Mouse (Mus musculus) right cerebral cortex, postnatal 36 days (tissue): ENCODE results near the gene Setdb1.

Experiments
- DNase-seq, 2 experiments: peaks; one replicate each; pipeline ENCODE4 v3.0.0; 2022; ENCODE audit warnings: low spot score in 2 of 2, mixed read lengths in 1 of 2

Setdb1 gene

DNA sequence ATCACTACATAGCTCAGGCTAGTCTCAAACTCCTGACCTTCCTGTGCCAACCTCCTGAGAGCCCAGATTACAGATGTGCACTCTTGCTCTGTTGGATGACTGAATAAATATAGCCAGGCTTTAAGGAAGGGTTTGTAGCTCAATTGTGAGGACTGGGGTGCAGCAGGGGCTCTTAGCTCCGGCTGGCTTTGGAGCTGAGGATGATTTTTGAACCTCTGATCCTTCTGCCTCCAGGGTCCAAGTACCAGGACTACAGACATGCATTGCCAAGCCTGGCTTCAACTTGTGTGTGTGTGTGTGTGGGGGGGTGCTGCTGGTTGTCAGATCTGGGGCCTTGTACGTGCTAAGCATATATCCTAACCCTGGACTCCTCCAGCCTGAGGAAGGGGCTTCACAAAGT is 64.1 kb downstream of the Setdb1 start:
- no peak for DNase-seq

DNA sequence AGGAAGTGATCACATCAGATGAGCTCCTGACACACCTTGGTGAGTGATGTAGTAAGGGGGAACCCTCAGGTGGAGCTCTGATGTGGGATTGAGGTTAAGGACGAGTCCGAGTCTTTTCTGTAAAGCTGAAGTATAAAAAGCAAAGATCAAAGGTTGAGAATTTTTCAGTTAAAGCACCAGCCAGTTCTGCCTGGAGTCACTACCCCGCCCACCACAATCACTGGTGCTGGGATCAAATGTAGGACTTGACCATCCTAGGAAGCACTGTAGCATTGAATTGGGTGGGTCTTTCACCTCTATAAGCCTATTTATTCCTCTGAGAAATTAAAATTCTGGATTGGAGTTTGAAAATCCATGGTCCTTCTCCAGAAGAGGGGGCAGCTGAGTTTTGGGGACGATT is 66.0 kb downstream of the Setdb1 start:
- DNase-seq = no peak

DNA sequence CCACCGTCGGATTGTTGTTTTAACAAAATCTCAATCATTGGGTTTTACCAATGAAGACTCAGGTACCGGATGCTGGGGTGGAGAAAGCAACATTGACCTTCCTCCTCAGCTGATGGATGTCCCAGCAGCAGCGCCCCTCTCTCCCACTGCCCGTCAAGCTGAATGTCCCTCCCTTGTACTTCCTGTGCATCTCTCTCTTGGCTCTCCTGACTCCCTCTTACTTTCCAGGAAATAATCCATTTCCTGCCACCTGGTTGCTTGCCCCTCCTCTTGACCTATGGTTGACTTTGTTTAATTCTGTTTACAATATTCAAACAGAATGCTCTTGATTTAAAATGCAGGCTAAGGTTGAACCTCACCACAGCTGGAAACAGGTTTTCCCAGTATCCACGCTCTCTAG is 66.8 kb downstream of the Setdb1 start:
- no peak for DNase-seq

DNA sequence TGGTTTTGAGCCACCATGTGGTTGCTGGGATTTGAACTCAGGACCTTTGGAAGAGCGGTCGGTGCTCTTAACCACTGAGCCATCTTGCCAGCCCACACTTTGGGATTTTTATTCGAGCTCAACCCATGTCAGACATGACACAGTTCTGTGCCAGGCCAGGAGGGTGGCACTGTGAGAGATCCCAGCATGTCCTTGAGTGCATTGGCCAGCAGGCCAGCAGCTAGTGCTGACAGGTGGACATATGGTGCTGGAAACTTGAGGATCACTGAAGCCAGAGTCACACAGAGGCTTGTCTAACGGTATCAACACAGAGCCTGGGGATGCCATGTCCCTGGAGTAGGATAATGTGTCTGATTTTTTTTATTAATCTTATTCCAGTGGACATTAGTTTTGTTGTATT is 67.6 kb downstream of the Setdb1 start:
- DNase-seq = no peak

DNA sequence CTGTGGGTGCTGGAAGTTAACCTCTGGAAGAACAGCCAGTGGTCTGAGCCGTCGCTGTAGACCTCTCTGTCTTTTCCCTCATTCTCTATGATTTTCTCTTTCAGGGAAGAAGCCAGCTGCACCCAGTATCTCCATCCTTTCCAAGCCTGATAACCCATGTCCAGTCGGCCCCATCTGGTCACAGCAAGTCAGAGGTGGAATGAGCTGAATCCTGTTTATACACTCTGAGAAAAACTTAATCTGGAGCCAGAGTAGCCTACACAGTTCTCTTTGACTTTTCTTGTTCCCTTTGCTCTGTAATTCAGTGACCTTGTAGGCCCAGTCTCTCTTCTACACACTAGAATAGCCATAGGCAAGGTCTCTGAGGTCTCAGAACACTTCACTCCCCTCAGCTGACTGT is 69.5 kb downstream of the Setdb1 start:
- DNase-seq = no peak

DNA sequence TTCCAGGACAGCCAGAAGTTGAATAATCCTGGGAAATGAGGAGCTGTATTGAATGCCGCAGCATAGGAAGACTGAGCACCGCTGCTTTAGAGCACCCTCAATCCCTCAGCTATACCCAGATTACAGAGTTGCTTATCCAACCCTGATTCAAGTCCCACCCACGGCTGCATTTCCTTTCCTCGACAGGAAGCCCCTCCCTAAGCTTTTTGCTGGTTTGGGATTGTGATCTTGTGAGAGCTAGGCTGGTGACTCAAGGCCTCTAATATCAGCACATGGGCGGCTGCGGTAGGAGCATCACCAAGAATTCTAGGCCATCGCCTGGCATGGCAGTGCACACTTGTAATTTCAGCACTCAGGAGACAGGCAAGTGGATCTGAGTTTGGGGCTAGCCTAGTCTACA is 70.5 kb downstream of the Setdb1 start:
- DNase-seq = no peak

DNA sequence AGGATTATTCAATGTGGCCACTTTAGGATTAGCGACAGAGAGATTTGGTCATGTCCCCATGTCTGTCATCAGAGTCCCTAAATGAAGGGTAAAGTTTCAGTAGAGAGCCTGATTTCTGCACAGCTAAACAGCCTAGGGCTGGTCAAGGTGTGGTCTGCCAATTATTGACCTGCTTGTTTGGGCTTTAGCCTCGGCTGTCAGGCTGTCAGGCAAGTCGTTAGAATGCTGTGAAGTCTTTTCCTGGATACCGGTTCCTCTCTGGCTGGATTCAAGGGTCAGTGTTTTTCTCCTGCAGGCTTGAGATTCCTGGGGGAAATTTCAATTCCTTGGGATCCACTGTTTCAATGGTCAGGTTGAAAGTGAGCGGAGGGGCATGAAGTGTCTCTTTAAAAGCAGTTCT is 71.0 kb downstream of the Setdb1 start:
- no peak for DNase-seq

DNA sequence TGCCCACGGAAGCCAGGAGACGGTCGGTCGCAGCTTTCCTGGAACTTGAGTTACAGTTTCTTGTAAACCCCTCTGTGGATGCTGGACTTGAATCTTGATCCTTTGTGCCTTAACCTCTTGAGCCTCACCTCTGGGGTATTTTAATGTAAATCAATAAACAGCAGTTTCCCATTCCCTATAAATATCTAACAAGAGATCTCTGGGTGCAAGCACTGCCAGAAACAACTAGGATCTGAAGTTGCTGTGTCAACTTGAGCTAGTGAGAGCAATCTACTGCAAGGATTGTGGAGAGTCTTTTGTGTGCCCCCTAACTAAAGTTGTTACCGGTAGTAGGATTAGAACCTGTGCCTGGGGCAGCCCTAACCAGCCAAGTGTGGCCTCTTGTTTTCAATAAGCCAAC is 71.6 kb downstream of the Setdb1 start:
- DNase-seq = no peak

DNA sequence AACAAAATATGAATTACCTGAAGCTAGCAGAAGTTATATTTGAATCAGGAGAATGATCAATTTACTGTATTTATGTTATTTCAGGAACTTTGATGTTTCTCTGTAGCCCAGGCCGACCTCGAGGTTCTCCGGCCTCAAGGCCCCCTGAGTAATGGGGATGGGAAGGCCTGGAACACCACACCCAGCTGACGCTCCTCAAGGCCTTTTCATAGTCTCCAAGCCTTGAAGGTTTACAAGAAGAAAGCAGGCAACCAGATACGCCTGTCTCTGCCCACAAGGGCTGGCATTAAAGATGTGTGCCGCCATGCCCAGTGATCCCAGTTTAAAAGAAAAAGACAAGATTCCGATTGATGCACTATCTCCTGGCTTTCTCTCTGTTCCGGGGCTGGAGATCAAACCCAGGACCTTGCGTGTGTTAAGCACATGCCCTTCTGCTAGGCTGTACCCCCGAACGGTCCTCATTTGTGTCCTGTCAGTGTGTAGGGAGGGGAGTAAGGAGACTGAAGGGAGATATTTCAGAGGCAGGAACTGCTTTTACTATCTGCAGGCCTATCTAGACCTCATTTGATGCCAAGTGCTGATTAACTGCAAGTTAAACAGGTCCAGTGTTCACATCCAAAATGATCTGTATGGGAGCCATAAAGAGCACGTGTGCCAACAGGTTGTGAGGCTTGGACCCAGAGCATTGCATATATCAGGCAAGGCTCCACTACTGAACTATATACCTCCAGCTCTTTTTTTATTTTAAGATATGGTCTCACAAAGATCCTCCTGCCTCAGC is 72.3 kb downstream of the Setdb1 start:
- DNase-seq = no peak

DNA sequence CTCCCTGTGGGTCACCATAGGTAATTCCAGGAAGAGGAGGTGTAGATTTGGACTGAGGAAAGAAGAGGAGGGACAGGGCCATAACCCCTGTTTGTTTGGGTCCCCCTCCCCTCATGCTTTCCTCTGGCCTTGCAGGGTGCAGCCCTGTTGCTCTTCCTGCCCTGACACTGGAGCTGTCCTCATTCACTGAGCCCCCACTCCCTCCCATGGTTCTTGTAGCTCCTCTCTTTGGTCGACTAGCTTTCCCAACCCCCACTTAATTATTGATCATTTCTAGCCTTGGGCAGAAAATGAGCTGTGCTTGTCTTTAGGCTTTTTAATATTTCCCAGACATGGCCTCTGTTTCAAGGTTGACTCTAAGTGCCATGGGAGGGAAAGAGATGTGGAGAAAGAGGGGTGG is 72.9 kb downstream of the Setdb1 start:
- DNase-seq = no peak

DNA sequence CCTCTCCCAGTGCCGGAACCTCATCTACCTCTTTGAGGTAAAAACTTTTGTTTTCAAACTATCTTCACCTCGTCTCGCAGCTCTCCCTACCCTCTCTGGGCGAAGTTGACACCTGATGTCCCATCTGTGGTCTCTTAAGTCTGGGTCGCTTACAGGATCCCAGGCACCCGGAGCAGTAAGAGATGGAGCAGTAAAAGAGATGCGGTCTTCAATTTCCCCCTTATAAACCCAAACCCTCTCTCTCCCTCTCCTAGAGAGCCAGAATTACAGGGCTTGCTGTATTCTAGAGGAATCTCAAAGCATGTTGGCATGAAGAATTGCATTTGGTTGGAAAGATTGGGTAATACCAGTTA is 73.4 kb downstream of the Setdb1 start:
- no peak for DNase-seq

DNA sequence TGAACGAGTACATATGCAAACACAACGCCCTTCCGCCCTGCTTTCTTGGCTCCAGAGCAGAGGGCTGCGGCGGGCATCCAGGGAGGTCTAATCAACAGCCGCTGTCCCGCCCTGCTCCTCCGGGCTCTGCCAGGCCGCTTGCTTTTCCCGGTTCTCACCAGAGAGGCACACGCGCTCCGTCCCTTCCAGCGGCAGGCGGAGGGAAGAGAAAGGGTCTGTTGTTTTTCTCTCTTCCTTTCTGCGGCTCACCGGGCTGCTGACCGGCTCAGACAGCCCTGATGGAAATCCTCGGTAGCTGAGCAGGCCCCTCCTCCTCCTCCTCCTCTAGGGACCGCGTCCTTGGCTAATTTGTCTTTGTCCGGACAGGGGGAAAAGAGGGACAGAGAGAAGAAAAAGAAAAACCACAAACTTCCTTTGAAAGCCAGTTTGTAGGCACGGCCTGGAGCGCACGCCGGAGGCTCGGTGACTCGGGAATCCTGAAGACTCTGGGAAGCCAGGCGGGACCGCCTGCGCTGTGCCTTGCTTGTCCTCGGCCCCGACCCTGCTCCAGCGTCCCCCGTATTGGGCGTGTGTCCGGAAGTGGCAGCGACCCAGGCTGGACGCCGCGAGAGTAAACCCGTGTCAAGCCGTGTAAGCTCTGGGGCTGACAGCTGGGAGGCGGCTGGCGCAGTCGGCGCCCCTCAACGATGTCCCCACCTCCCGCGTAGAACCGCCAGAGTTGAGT is 74.0 kb downstream of the Setdb1 start:
- DNase-seq = peak; percentile 49 to 57

DNA sequence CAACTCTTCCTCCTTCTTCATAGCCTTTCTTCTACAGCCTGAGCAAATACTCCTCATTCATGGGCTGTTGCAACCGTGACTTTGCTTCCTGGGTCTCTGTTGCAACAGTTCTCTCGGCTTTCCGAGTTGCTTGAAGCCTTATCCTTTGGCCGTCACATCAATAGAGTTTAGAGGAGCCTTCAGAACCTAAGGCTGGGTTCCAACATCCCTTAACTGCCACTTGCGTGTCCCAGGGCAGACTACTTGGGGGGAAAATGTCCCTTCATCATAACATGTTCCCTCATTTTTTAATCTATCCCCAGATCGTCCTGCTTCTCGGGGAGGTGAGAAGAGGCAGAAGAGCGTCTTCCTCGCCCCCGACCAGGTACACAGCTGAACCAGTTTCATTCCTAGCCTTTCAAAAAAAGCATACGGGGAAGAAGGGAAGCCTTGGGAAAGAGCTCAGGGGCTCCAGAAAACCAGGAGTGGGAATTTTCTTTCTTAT is 74.6 kb downstream of the Setdb1 start:
- no peak for DNase-seq

DNA sequence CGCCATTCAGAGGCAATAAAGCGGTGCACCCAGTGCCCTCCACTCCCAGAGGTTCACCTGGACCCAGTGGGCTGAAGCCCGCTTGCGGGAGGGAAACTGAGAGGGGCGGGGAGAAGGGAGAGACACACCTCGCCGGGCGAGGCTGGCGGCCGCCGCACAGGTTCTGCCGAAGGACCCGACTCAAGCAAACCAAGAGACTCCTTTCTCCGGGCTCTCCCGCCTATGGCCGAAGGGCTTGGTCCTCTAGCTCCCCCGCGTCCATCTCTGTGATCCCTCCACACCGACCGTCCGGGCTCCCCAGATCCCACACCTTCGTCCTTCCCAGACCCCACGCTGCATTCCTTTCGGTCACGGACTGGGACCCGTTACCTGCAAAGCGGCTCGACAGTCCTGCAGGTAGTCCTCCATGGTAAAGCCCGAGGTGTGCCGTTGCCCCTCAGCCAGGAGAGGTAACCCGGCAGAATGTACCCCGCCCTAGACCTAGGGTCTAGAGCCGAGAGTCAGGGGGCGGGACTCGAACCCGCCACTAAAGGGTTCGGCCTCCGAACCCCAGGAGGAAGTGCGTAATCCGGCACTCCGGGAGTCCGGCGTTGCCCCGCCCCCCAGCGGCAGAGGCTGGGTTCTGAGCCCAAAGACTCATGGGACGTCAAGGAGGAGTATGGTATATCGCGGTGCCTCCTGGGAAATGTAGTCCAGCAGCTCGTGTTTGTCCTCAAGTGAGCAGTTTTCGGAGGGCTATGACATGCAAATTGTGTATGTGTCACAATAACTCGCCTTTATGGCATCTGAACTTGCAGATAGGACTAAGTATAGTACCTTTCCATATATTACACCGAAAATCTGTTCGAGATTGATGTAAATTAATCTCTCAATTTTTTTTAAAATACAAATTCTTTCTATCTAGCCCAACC is 75.5 kb downstream of the Setdb1 start, which contains the start of the genes Mindy1 and Prune1:
Gene Mindy1, plus strand, starts transcription at position 130 of the 911 bp plus-strand sequence.
Gene Prune1, minus strand, starts transcription at position 861 of the 911 bp plus-strand sequence.
- peak; percentile 97 to 98 for DNase-seq

DNA sequence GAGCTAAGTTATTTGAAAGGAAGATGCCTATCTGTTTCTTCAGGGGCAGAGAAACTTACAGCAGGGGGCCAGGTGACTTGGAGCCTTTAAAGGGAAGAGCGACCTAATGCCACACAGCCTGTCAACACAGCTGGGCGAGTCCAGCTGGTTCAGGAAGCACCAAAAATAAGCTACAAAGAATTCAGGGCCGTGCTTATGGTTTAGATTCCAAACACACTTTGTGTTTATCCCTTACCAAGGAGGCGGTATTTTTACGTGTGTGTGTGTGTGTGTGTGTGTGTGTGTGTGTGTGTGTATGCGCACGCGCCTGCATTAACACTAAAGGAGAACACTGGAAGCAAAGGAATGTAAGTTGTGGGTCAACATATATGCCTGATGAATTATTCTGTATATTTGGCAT is 76.3 kb downstream of the Setdb1 start:
- no peak for DNase-seq

DNA sequence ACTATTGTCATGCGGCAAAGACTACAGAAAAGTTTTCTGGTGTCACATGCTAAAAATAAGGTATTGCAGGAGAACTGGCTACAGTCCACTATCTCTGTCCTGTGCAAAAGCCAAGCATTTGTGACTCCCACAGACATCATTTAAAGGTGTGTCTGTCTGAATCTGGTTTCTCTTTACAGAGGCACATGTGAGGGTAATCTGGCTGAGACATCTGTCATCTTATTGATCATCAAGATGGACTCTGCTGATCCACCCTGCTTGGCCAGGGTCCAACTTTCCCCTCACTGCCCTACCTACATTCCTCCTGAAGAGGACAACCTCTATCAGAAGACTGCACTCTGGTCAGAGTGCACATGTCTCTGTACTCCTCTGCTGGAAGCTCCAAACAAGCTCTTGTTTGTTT is 79.9 kb downstream of the Setdb1 start:
- no peak for DNase-seq

DNA sequence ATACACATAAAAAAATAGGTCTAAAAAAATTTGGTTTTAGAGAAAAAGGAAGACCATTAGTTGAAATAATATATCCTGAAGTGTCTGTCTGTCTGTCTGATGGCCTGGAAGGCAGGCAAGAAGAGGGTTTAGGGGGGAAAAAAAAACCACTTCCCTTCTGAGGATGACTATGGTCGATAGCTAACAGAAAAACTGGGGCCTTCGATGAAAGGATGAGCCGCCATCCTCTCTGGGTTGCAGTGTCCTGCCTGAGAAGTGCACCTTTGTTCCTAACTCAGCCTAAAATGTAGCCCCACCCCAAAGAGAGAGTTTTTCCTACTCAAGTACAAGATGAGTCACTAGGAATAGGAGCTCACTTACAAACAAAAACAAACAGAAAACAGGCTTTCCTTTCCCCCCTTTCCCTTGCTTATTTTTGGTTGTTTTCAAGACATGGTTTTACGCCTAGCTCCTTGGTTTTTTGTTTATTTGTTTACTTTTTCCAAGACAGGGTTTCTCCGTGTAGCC is 80.5 kb downstream of the Setdb1 start:
- DNase-seq = no peak

DNA sequence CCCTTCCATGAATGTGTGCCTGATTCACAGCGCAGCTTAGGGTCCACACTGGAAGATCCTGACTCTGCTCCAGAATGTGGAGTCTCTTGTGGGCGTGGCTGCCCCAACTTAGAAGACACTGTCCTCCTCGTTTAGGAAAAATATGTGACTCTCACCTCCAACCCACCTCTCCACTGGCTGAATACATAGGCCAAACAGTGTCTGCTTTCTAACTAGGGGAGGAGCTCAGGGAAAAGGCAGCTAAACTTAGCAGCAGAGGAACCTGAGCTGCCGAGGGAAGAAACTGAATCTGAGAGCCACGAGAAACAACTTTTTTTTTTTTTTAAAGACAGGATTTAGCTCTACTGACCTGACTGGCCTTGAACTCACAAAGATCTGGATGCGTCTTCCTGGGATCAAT is 81.8 kb downstream of the Setdb1 start:
- DNase-seq = no peak

DNA sequence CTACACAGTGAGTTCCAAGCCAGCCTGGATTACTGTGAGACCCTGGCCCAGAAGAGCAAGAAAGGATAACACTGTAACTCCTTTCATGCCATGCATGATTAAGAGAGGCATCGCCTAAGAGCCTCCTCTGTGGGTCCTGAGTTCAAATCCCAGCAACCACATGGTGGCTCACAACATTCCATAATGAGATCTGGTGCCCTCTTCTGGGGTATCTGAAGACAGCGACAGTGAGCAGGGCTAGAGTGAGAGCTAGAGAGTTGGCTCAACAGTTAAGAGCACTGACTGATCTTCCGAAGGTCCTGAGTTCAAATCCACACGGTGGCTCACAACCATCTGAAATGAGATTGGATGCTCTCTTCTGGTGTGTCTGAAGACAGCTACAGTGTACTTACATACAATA is 82.5 kb downstream of the Setdb1 start:
- no peak for DNase-seq
